Mouse (Mus musculus): ENCODE measurements around the gene Dydc2.
"Not testable (repeated sequence)": the region's sequence is repeated elsewhere in the genome, so short reads cannot be mapped to it uniquely, and the experiment has no call there.

GRCm38 (mm10) chr14:41053190-41053589 lies 15.8 kb downstream of the Dydc2 start:
- not testable (repeated sequence) for TF ChIP-seq POLR2A (IDR thresholded peaks at IDR 0.05; ENCODE audit: extremely low read depth, insufficient read depth, low read length); CTCF (IDR thresholded peaks at IDR 0.05; ENCODE audit: low read depth, low read length)
